Mouse (Mus musculus) ES-Bruce4 (cell line): ENCODE measurements around the gene 2210407C18Rik.

Experiments
- CTCF ChIP-seq: IDR thresholded peaks from one replicate; pipeline ENCODE4 v1.8.1; 2011; ENCODE audit warnings: low read depth, low read length
- EP300 ChIP-seq: IDR thresholded peaks from 2 replicates; pipeline ENCODE4 v1.6.1; 2011; ENCODE audit warnings: low read depth, low read length; ENCODE audit not compliant: insufficient read depth
- POLR2A ChIP-seq: IDR thresholded peaks from one replicate; pipeline ENCODE4 v1.8.1; 2011; ENCODE audit warnings: low read length; ENCODE audit not compliant: insufficient read depth

DNA sequence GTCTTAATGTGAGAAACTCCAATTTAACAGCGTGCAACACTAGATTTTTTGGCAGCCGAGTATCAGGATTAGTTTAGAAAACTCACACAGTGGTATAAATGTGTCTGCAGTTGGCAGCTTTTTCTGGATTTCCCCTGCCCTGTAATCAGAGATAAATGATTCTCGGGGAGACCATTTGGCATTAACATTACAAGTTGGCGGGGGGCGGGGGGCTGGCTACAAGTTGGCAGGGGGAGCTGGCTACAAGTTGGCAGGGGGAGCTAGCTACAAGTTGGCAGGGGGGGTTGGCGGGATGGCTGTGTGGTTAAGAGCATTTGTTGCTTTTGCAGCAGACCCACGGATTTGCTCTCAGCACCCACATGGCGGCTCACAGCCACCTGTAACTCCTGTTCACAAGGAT lies 37.2 kb downstream of the 2210407C18Rik start:
- TF ChIP-seq POLR2A, result no peak
- TF ChIP-seq EP300, result no peak
- no peak for TF ChIP-seq CTCF
